Mouse (Mus musculus) kidney, adult 2 months (tissue): ENCODE data around the gene Zfp637. TPM values are rescaled to one million over a fixed set of nuclear protein-coding genes. Genes with fewer than 3 reads are reported as not detected.

ENCODE experiments used
- DNase-seq: peaks from one replicate; pipeline ENCODE4 v3.0.0; 2021
- H3K27ac ChIP-seq: fragments of 200-500 bp; 2 replicates; pipeline ENCODE4 v1.5.1; 2012; ENCODE audit warnings: low read depth, low read length, control low read depth, inconsistent platforms; ENCODE audit not compliant: insufficient read depth
- H3K27me3 ChIP-seq: fragments of 200-500 bp; replicated peaks from 2 replicates; pipeline ENCODE4 v1.6.1; 2012; ENCODE audit warnings: mild to moderate bottlenecking, moderate library complexity, low read length, inconsistent platforms; ENCODE audit not compliant: control insufficient read depth, insufficient read depth
- H3K36me3 ChIP-seq: fragments of 200-500 bp; 2 replicates; pipeline ENCODE4 v1.6.1; 2012; ENCODE audit warnings: mild to moderate bottlenecking, moderate library complexity, low read length, inconsistent platforms; ENCODE audit not compliant: control insufficient read depth, insufficient read depth
- H3K4me1 ChIP-seq: fragments of 200-500 bp; 2 replicates; pipeline ENCODE4 v1.6.1; 2011; ENCODE audit warnings: low read length; ENCODE audit not compliant: control insufficient read depth, insufficient read depth
- H3K4me3 ChIP-seq: fragments of 200-500 bp; 2 replicates; pipeline ENCODE4 v1.5.1; 2011; ENCODE audit warnings: mild to moderate bottlenecking, low read depth, low read length, control low read depth; ENCODE audit not compliant: insufficient read depth
- CTCF ChIP-seq: fragments of 200-500 bp; conservative IDR thresholded peaks from 2 replicates; pipeline ENCODE4 v1.5.1; 2011; ENCODE audit warnings: low read depth, mild to moderate bottlenecking, control low read depth, low read length, moderate library complexity, mixed read lengths; ENCODE audit not compliant: insufficient read depth, insufficient read length
- POLR2A ChIP-seq: fragments of 200-500 bp; IDR thresholded peaks from one replicate; pipeline ENCODE4 v1.6.1; 2011; ENCODE audit warnings: low read depth, low read length, control low read depth
- WGBS: fragments of 180-500 bp; shearing (Covaris S2); methylation state at CpG from one replicate; pipeline ENCODE4 v1.1.7; 2018; 5-methylcytosine and 5-hydroxymethylcytosine counted together
- polyA plus RNA-seq: library from polyadenylated mRNA; depleted of rRNA; stranded (reverse); fragments of >200 nt; gene quantifications from 2 replicates; pipeline ENCODE4 v1.2.3, GENCODE M21; 2012

Gene Zfp637
- polyA plus RNA-seq, 1 experiment = 37.0 TPM

DNA sequence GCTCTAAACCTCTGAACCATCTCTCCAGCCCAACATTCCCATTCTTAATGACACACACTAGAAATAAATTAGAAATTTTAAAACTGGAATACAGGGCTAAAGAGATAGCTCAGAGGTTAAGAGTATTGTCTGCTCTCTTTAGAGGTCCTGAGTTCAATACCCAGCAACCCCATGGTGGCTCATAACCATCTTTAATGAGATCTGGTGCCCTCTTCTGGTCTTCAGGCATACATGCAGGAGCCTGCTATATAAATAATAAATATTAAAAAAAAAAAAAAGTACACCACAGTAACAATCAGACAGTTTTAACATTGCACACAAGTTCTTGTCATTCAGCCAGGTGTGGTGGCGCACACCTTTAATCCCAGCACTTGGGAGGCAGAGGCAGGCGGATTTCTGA is 6.8 kb downstream of the Zfp637 start:
- H3K27me3 ChIP-seq = no peaks in the 10 kb centered on the region
- no peaks in the 10 kb centered on the region for H3K4me1 ChIP-seq
- no peak for DNase-seq
- peaks cover 5% of the 10 kb centered on the region for H3K36me3 ChIP-seq
- H3K27ac ChIP-seq = no peak overlapping the region
- TF ChIP-seq CTCF = no peak
- TF ChIP-seq POLR2A = no peak
- WGBS = 96% methylated on average over 2 of the region's 2 CpGs
- no peak overlapping the region for H3K4me3 ChIP-seq

DNA sequence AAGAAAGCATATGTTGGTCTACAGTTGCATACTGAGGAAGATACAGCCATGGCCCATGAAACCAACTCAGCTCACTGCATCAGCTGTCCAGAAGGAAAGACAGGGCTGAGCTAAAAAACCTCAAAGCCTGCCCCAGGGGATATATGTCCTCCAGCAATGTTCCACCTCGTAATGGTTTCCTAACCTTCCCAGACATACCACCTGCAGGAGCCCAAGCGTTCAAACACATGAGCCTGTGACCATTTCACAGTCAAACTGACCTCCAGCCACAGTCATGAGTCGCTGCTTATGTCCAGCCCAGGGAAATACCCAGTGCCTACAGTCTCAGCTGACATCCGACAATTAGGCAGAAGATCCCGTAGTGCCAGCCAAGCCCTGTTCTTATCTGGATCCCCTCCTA is 7.6 kb downstream of the Zfp637 start:
- no peaks in the 10 kb centered on the region for H3K4me1 ChIP-seq
- peaks cover 5% of the 10 kb centered on the region for H3K36me3 ChIP-seq
- no peak for DNase-seq
- no peak overlapping the region for H3K27ac ChIP-seq
- no peak overlapping the region for H3K4me3 ChIP-seq
- WGBS = 86% methylated on average over 5 of the region's 5 CpGs
- TF ChIP-seq POLR2A (no peak), CTCF (no peak)
- H3K27me3 ChIP-seq = no peaks in the 10 kb centered on the region

- no peaks in the 10 kb centered on the region for H3K27me3 ChIP-seq
- no peak overlapping the region for H3K27ac ChIP-seq
- DNase-seq = peak; percentile 21
- no peaks in the 10 kb centered on the region for H3K4me1 ChIP-seq
- no peak overlapping the region for H3K4me3 ChIP-seq
- TF ChIP-seq CTCF = 0 out of 2 replicates have a peak, but pooled peaks have one; percentile 7
- no peak for TF ChIP-seq POLR2A
- no peaks in the 10 kb centered on the region; the same call in 1 of the 2 replicates for H3K36me3 ChIP-seq
- WGBS = 59% methylated on average over 2 of the region's 2 CpGs
These were observed 10.8 kb downstream of the Zfp637 start for GRCm38 (mm10) chr6:117851747-117852146.

- no peaks in the 10 kb centered on the region for H3K4me1 ChIP-seq
- DNase-seq = peak; percentile 35
- WGBS = 75% methylated on average over 1 of the region's 1 CpGs
- TF ChIP-seq POLR2A (no peak), CTCF (no peak)
- no peaks in the 10 kb centered on the region for H3K27me3 ChIP-seq
- no peak overlapping the region for H3K27ac ChIP-seq
- H3K4me3 ChIP-seq = no peak overlapping the region
- H3K36me3 ChIP-seq = no peaks in the 10 kb centered on the region
These were observed 17.0 kb downstream of the Zfp637 start for GRCm38 (mm10) chr6:117857990-117858389.

GRCm38 (mm10) chr6:117861848-117862247 is 20.9 kb downstream of the Zfp637 start, which contains the start of gene Zfp239:
Zfp239 (plus strand) TSS chr6:117862100.
- no peaks in the 10 kb centered on the region for H3K27me3 ChIP-seq
- H3K27ac ChIP-seq = no peak within 1 kb of the TSS
- 57% methylated on average over 6 of the region's 6 CpGs for WGBS
- no peaks in the 10 kb centered on the region for H3K36me3 ChIP-seq
- H3K4me3 ChIP-seq = peak within 1 kb of the TSS; percentile 50
- no peaks in the 10 kb centered on the region for H3K4me1 ChIP-seq
- TF ChIP-seq CTCF = no peak
- TF ChIP-seq POLR2A = no peak
- DNase-seq = peak; percentile 28

DNA sequence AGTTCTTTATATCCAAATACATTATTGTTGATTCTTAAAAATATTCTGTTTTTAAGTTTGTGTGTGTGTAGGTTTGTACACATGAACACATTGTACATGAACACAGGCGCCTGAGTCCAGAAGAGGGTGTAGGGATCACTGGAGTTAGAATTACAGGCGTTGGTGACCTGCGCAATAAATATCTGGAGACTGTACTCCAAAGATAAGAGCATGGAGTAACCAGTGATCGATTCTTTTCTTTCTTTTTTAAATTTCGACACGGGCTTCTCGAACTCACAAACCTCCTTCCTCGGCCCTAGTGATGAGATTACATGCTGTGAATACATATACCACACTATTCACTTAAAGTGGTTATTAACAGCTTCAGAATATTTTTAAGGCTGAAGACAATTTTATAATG is 21.5 kb downstream of the Zfp637 start:
- Histone ChIP-seq H3K27me3 (no peaks in the 10 kb centered on the region), H3K36me3 (no peaks in the 10 kb centered on the region), H3K4me3 (no peak overlapping the region), H3K4me1 (no peaks in the 10 kb centered on the region), H3K27ac (no peak overlapping the region)
- DNase-seq = no peak
- 81% methylated on average over 8 of the region's 8 CpGs for WGBS
- TF ChIP-seq CTCF (no peak), POLR2A (no peak)

DNA sequence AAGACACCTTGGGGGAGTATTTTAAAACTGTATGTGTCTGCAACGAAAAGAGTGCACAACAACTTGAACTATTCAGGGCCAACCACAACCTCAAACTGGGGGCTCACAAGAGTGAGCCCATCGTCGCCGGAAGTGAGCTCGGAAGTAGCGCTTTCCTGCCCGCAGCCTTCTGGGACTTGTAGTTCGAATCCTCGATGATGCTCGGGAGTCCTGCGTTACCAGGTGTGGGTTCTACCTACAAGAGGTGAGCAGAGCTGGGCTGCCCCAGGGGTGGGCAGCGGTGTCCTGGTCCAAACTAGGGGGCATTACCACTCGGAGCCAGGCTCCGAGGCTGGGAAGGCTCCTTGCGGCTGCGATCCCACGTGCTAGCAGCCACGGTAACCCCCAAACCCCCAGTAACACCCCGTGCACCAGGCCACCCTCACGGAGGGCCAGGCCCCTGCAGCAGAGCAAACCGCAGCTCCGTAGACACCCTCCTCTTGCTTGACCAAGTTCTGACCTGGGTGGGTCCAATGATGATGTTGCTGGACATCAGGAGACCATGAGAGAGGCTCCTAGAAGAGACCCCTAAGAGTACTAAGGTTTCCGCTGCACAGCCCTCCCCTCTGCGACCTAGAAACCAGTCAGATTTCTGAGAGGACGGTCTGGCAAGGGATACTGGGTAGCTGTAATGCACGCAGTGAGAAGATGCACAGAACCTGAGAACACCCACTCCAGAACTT is 22.1 kb downstream of the Zfp637 start:
- Histone ChIP-seq H3K4me3 (peak overlapping the region; percentile 50), H3K27ac (no peak overlapping the region), H3K4me1 (no peaks in the 10 kb centered on the region), H3K36me3 (no peaks in the 10 kb centered on the region), H3K27me3 (no peaks in the 10 kb centered on the region)
- TF ChIP-seq POLR2A (no peak), CTCF (no peak)
- peak; percentile 56 for DNase-seq
- WGBS = 3% methylated on average over 26 of the region's 26 CpGs

DNA sequence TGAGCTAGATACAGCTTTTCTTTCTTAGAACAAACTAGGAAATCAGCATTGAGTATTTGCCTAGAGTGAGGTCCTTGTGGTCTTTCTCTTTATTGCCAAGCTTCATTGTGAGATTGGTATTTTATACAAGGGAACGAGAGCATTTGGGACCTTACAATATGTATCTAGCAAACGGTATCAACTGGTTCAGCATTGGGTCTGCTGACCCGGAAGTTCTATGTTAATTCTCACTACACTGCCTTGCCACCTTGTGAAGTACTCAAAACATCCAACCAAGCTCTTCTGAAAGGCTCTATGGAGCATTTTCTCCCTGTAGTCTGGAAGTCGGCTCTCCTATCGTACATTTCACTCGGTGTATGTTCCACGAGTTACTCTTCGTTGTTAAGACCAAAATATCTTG is 22.8 kb downstream of the Zfp637 start:
- 89% methylated on average over 8 of the region's 8 CpGs for WGBS
- TF ChIP-seq CTCF (no peak), POLR2A (no peak)
- Histone ChIP-seq H3K27me3 (no peaks in the 10 kb centered on the region), H3K36me3 (no peaks in the 10 kb centered on the region), H3K27ac (no peak overlapping the region), H3K4me1 (no peaks in the 10 kb centered on the region), H3K4me3 (no peak overlapping the region)
- DNase-seq = no peak
